Mouse (Mus musculus): Measurements from ENCODE around the gene Snd1.

DNA sequence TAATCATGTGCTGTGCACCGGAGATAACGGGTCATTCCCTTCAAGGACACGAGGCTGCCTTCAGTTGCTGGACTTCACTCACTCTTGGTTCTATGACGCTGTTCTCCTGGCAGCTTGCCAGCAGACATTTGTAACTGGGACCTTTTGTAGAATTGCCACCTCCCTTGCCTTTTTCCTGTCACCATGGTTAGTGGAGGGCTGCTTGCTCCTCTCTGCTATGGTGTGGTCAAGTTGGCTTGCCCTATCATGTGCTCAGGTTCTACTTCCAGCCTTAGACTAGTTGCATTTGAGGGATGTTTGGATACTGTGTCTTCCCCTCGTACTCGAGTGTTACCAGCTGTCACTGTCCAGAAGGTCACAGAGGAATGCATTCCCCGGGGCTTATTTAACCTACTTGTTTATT lies 143.8 kb downstream of the Snd1 start:
- no peak for TF ChIP-seq CTCF (IDR thresholded peaks at IDR 0.05; ENCODE audit: extremely low read depth, insufficient read depth, low read length)
- TF ChIP-seq POLR2A (IDR thresholded peaks at IDR 0.05; ENCODE audit: extremely low read depth, insufficient read depth, low read length), result no peak
